Mouse (Mus musculus): Measurements from ENCODE around the gene Prss46. TPM values are rescaled to one million over a fixed set of nuclear protein-coding genes. Genes with fewer than 3 reads are reported as not detected.

Gene Prss46
- total and polyA plus RNA-seq, 3 experiments, result not detected

DNA sequence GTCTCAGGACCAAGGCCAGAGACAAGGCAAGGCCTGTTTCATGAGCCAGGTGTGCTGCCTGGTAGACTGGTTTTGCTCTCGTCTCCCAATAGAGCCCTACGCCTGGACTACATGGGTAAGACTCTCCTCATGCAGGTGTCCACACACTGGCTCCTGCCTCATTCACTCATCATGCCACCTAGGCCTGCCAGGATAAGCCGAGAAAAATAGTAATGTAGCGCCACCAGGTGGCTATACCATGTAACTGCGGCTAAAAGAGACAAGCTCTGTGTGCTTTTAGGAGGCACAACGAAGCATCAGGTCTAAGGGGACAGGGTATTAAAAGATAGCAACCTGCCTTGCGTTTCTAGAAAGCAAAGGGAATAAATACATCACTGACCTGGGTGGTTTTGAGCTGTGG, 26.7 kb downstream of the Prss46 start (continued):
- TF ChIP-seq TCF12 (IDR thresholded peaks at IDR 0.05; ENCODE audit: low read depth, low read length) (no peak), JUN (IDR thresholded peaks at IDR 0.05; ENCODE audit: insufficient read depth, low read depth, low read length) (no peak), MYC (IDR thresholded peaks at IDR 0.05; ENCODE audit: low read depth, low read length) (no peak), GABPA (IDR thresholded peaks at IDR 0.05; ENCODE audit: insufficient replicate concordance, low read depth, low read length) (no peak), ZNF384 (IDR thresholded peaks at IDR 0.05; ENCODE audit: low read depth, low read length) (no peak), NRF1 (IDR thresholded peaks at IDR 0.05; ENCODE audit: low read depth, low read length) (no peak)

DNA sequence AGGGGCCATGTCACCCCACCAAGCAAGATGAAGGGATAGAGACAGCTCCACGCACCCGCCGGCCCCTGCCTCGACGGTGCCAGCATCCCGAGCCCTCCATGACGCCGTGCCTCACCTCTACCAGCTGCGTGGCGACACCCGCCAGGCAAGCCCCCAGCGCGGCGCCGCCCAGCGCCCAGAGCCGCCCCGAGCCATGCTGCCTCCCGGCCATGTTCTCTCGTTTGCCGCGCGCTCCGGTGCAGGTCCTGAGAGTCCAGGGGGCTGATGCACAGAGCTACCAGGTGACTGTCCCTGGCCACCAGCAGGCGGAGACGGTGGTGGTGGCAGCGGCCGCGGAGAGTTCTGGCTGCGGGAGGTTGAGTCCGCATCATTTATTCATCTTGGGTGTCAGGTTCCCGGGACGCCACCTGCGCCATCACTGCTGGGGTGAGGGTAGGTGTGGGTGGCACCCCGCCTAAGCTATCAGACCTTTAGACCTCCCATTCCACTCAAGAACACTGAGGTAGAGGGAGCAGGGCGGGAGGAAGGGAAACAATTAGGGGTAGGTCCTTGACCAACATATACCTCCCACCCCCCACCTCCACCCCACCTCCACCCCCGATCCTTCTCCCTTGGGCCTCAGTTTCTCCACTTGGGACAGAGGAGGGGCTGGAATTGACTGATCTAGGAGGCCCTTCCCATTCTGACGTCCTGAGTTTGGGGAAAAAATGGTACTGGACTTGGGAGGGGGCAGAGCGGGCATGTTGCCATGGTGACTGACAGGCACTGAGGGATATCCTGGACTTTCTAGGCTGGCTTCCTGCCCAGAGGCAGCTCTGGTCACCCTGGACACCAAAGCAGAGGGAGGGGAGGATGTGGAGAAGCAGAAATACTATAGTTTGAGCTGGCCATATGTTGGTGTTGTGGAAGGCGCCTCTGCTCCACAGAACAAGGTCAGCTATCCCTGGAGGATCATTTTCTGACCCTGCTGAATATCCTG, 29.7 kb downstream of the Prss46 start:
- no peaks in the 10 kb centered on the region for H3K9me3 ChIP-seq (replicated peaks; ENCODE audit: low read length)
- no peak overlapping the region for H3K4me2 ChIP-seq (ENCODE audit: insufficient read depth, low read depth, poor library complexity, severe bottlenecking)
- no peaks in the 10 kb centered on the region for H3K79me2 ChIP-seq (replicated peaks; ENCODE audit: control insufficient read depth, extremely low read depth, insufficient read depth, poor library complexity, severe bottlenecking)
- H3K27me3 ChIP-seq (replicated peaks), result peaks cover 6% of the 10 kb centered on the region
- H3K9ac ChIP-seq (ENCODE audit: insufficient read depth, low read depth), result no peak overlapping the region
- H3K4me3 ChIP-seq (replicated peaks in 1 of 3; ENCODE audit: low read depth in 2 of 3, low read length in 2 of 3, poor library complexity in 1 of 3), result no peak overlapping the region
- H3K4me1 ChIP-seq (ENCODE audit: control insufficient read depth in 1 of 2, insufficient read depth in 2 of 2), result no peaks in the 10 kb centered on the region
- in situ Hi-C loops (cut with MboI; ENCODE audit: low pct_ligation_motif_present, low pct_unique_long_range_greater_than_20kb, low sequenced_read_pairs), result no loop called here
- TF ChIP-seq CHD2 (IDR thresholded peaks at IDR 0.05; ENCODE audit: low read length) (no peak), CTCF (conservative IDR thresholded peaks at IDR 0.05 in 1 of 2, IDR thresholded peaks at IDR 0.05 in 1 of 2; ENCODE audit: low read depth in 2 of 2, low read length in 2 of 2) (no peak), SMC3 (IDR thresholded peaks at IDR 0.05; ENCODE audit: low read depth, low read length) (no peak), ELF1 (IDR thresholded peaks at IDR 0.05; ENCODE audit: low read depth, low read length) (no peak), GABPA (IDR thresholded peaks at IDR 0.05; ENCODE audit: insufficient replicate concordance, low read depth, low read length) (no peak), ETS1 (conservative IDR thresholded peaks at IDR 0.05; ENCODE audit: low read depth, low read length) (no peak), BHLHE40 (IDR thresholded peaks at IDR 0.05; ENCODE audit: low read depth, low read length) (no peak), MYC (IDR thresholded peaks at IDR 0.05; ENCODE audit: low read depth, low read length) (no peak), USF1 (IDR thresholded peaks at IDR 0.05; ENCODE audit: low read depth, low read length) (no peak), MXI1 (IDR thresholded peaks at IDR 0.05; ENCODE audit: low read depth, low read length) (no peak), ZMIZ1 (IDR thresholded peaks at IDR 0.05; ENCODE audit: low read depth, low read length) (no peak), UBTF (IDR thresholded peaks at IDR 0.05; ENCODE audit: low read depth, low read length) (no peak), CHD1 (IDR thresholded peaks at IDR 0.05; ENCODE audit: low read depth, low read length) (no peak), MAX (IDR thresholded peaks at IDR 0.05; ENCODE audit: low read length) (no peak), PAX5 (IDR thresholded peaks at IDR 0.05; ENCODE audit: low read length) (no peak), IRF4 (IDR thresholded peaks at IDR 0.05; ENCODE audit: low read depth, low read length) (no peak), TBP (conservative IDR thresholded peaks at IDR 0.05; ENCODE audit: low read depth, low read length) (no peak), JUND (conservative IDR thresholded peaks at IDR 0.05; ENCODE audit: low read depth, low read length) (no peak)
- dilution Hi-C loops (cut with MboI; ENCODE audit: extremely low pct_ligation_motif_present, extremely low pct_unique_long_range_greater_than_20kb, low sequenced_read_pairs), result no loop called here
- H3K36me3 ChIP-seq (replicated peaks in 1 of 2; ENCODE audit: control insufficient read depth in 1 of 2, insufficient read depth in 1 of 2, low read length in 1 of 2), result no peaks in the 10 kb centered on the region
- no peak for DNase-seq (ENCODE audit: extremely low read depth)
- no peak overlapping the region for H3K27ac ChIP-seq (ENCODE audit: insufficient read depth, low read depth)

Data from CH12.LX (cell line).